Mouse (Mus musculus) megakaryocyte, embryonic 14.5 days (primary cell): Measurements from ENCODE around the gene Dkkl1.

Experiments
- FLI1 ChIP-seq: IDR thresholded peaks from 2 replicates; pipeline ENCODE4 v1.6.1; 2012; ENCODE audit warnings: low read length, inconsistent platforms, mixed read lengths
- GATA1 ChIP-seq: IDR thresholded peaks from 3 replicates; pipeline ENCODE4 v1.6.1; 2012; ENCODE audit warnings: mixed read lengths, low read length, inconsistent platforms, borderline replicate concordance

DNA sequence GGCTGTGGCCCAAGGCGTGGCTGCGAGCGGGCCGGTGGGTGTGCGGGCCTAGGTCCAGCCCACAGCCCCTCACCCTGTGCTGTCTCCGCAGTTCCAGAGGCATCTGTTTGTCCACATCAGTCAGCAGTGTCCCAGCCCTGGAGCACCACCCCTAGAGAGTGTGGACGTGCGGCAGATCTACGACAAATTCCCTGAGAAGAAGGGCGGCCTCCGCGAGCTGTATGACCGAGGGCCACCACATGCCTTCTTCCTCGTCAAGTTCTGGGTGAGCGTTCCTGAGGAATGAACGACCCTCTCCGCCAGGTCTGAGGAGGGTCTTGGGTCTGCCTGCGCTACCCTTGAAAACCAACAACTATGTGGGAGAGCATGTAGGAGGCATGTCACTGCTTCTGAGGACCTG, 16.6 kb upstream of the Dkkl1 start:
- no peak for TF ChIP-seq GATA1
- TF ChIP-seq FLI1, result no peak
